Mouse (Mus musculus): ENCODE measurements around the gene Siglec1. TPM values are rescaled to one million over a fixed set of nuclear protein-coding genes. Genes with fewer than 3 reads are reported as not detected.
"Not testable (repeated sequence)": the region's sequence is repeated elsewhere in the genome, so short reads cannot be mapped to it uniquely, and the experiment has no call there.

Siglec1 gene
- polyA plus RNA-seq, 1 experiment from 2014 or later, result 0.49 TPM

GRCm38 (mm10) chr2:131038197-131038596, 48.4 kb downstream of the Siglec1 start:
- CTCF ChIA-PET, result interaction anchor here (1.7 kb wide), 1 partner anchor 9 kb away, joined by 6 read pairs; no protein-coding TSS in a partner anchor
- no peak for DNase-seq (ENCODE audit: low read depth, low spot score)
- in situ Hi-C loops (cut with MboI; ENCODE audit: low pct_unique_long_range_greater_than_20kb), result no loop called here

DNA sequence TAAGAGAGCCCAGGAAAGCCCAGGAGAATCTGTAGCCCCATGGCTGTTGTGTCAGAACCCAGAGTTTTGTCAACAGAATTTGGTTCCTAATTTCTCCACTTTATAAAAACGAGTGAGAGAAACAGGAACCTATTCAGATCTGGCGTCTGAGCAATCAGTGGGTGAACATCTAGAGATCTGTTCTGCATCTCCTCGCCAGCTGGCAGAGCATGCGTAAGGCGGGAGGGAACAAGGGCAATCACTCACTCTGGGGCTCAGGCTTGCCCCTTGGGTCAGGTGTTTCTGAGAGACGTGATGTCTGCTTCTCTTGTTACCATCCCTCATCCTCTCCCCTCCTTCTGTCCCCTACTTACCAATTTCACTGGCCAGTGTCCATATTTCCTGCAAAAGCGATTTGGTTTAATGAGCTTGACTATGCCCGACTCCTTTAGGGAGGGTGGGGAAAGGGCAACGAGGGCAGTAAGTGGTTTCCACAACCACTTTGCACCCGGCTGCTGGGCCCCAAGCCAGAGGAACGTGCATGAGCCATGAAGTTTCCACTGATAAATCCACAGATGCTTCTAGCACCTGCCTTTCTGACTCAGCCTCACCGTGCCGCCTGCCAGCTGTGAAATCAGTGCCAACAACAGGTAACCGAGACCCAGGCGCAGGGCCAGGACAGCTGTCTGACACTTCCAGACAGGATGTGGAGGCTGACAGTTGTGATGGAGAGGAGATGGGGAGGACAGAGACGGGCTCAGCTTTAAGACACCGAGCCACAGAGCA, 49.2 kb downstream of the Siglec1 start:
- no peaks in the 10 kb centered on the region for H3K27me3 ChIP-seq
- POLR2A ChIA-PET, result interaction anchor here (1.5 to 2.5 kb wide), 2 partner anchors 8 to 12 kb away, joined by 4 to 8 read pairs; no protein-coding TSS in a partner anchor
- no peak for TF ChIP-seq CTCF (IDR thresholded peaks at IDR 0.05)
- CTCF ChIA-PET, result interaction anchor here (1.4 to 1.8 kb wide), 3 partner anchors 10 to 100 kb away, joined by 3 to 7 read pairs (median 6); no protein-coding TSS in a partner anchor
- DNase-seq (ENCODE audit: low read depth, low spot score) (peak; percentile 86), ATAC-seq (peak; percentile 66)
- in situ Hi-C loops (cut with MboI; ENCODE audit: low pct_unique_long_range_greater_than_20kb), result no loop called here

More at GRCm38 (mm10) chr2:131038197-131038596, 48.4 kb downstream of the Siglec1 start:
- TF ChIP-seq CTCF (IDR thresholded peaks at IDR 0.05), result no peak
- ATAC-seq, result no peak
- no peaks in the 10 kb centered on the region for H3K27me3 ChIP-seq
- POLR2A ChIA-PET, result interaction anchor here (1.5 to 2.5 kb wide), 2 partner anchors 9 to 13 kb away, joined by 4 to 8 read pairs; no protein-coding TSS in a partner anchor

DNA sequence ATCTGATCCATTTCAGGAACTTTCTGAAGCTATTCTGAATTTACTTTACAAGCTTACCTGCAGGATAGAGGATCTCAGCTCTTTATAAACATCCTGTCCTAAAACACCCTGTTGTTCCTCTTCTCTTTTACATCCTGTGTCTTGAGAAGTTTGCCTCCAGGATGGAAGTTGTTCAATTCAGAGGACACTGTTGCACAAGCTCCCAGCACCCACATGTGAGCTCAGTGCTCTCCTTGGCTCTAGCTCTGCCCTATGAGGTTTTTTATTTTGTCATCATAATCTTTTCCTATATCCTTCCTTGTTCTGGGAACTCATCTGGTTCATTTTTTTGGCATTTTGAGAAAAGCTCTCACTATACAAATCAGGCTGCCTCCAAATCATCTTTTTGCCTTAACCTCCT, 49.8 kb downstream of the Siglec1 start:
- TF ChIP-seq CTCF (IDR thresholded peaks at IDR 0.05), result no peak
- in situ Hi-C loops (cut with MboI; ENCODE audit: low pct_unique_long_range_greater_than_20kb), result no loop called here
- H3K27me3 ChIP-seq, result no peaks in the 10 kb centered on the region
- DNase-seq (ENCODE audit: low read depth, low spot score) (no peak), ATAC-seq (no peak)
- POLR2A ChIA-PET, result interaction anchor here (2.5 kb wide), 1 partner anchor 11 kb away, joined by 8 read pairs; no protein-coding TSS in a partner anchor
- CTCF ChIA-PET, result interaction anchor here (1.3 to 1.8 kb wide), 4 partner anchors 11 to 150 kb away, joined by 3 to 7 read pairs (median 4); partner anchors contain the start of genes Cdc25b and Spef1

- no peaks in the 10 kb centered on the region for H3K27me3 ChIP-seq
- no peak for TF ChIP-seq CTCF (IDR thresholded peaks at IDR 0.05)
- no peak for DNase-seq (ENCODE audit: low read depth, low spot score)
- in situ Hi-C loops (cut with MboI; ENCODE audit: low pct_unique_long_range_greater_than_20kb), result no loop called here
- ATAC-seq, result peak; percentile 28
- ChIA-PET CTCF (interaction anchor here (1.3 to 1.8 kb wide), 3 partner anchors 20 to 151 kb away, joined by 3 to 7 read pairs (median 3); partner anchors contain the start of genes Cdc25b and Spef1), POLR2A (interaction anchor here (2.5 kb wide), 1 partner anchor 11 kb away, joined by 8 read pairs; no protein-coding TSS in a partner anchor)
These were observed 50.2 kb downstream of the Siglec1 start for GRCm38 (mm10) chr2:131036343-131036742.

DNA sequence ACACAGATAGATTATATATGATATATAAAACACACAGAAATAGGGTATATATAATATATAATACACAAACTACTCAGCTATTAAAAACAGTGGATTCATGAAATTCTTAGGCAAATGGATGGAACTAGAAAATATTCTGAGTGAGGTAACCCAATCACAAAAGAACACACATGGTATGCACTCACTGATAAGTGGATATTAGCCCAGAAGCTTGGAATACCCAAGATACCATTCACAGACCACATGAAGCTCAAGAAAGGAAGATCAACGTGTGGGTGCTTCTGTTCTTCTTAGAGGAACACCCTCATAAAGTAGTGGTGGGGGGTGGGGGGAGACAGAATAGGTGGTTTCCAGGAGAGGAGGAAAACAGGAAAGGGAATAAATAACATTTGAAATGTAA, 55.2 kb downstream of the Siglec1 start:
- H3K27me3 ChIP-seq; in situ Hi-C loops (cut with MboI; ENCODE audit: low pct_unique_long_range_greater_than_20kb); DNase-seq (ENCODE audit: low read depth, low spot score); ATAC-seq; POLR2A ChIA-PET; CTCF ChIA-PET: not testable (repeated sequence)

GRCm38 (mm10) chr2:131030998-131031397, 55.6 kb downstream of the Siglec1 start:
- in situ Hi-C loops (cut with MboI; ENCODE audit: low pct_unique_long_range_greater_than_20kb), result no loop called here
- ATAC-seq (no peak), DNase-seq (ENCODE audit: low read depth, low spot score) (no peak)
- ChIA-PET POLR2A (no interaction called here), CTCF (no interaction called here)
- no peaks in the 10 kb centered on the region for H3K27me3 ChIP-seq
- no peak for TF ChIP-seq CTCF (IDR thresholded peaks at IDR 0.05)

GRCm38 (mm10) chr2:131030561-131030960, 56.0 kb downstream of the Siglec1 start:
- ChIA-PET POLR2A (no interaction called here), CTCF (interaction anchor here (1.5 kb wide), 1 partner anchor 27 kb away, joined by 3 read pairs; no protein-coding TSS in a partner anchor)
- TF ChIP-seq CTCF (IDR thresholded peaks at IDR 0.05), result no peak
- in situ Hi-C loops (cut with MboI; ENCODE audit: low pct_unique_long_range_greater_than_20kb), result no loop called here
- ATAC-seq, result no peak
- DNase-seq (ENCODE audit: low read depth, low spot score), result no peak
- H3K27me3 ChIP-seq, result no peaks in the 10 kb centered on the region

- peak; percentile 92 for ATAC-seq
- ChIA-PET POLR2A (interaction anchor here (1.0 to 1.2 kb wide), 3 partner anchors 9 to 26 kb away, joined by 3 to 4 read pairs (median 4); no protein-coding TSS in a partner anchor), CTCF (interaction anchor here (0.7 to 1.5 kb wide), 2 partner anchors 25 to 40 kb away, joined by 3 read pairs; no protein-coding TSS in a partner anchor)
- TF ChIP-seq CTCF (IDR thresholded peaks at IDR 0.05), result peak; percentile 22
- in situ Hi-C loops (cut with MboI; ENCODE audit: low pct_unique_long_range_greater_than_20kb), result no loop called here
- DNase-seq (ENCODE audit: low read depth, low spot score), result peak; percentile 73
- H3K27me3 ChIP-seq, result no peaks in the 10 kb centered on the region
These were observed 57.3 kb downstream of the Siglec1 start for GRCm38 (mm10) chr2:131029065-131029935.

GRCm38 (mm10) chr2:131026941-131027340, 59.6 kb downstream of the Siglec1 start:
- POLR2A ChIA-PET, result no interaction called here

DNA sequence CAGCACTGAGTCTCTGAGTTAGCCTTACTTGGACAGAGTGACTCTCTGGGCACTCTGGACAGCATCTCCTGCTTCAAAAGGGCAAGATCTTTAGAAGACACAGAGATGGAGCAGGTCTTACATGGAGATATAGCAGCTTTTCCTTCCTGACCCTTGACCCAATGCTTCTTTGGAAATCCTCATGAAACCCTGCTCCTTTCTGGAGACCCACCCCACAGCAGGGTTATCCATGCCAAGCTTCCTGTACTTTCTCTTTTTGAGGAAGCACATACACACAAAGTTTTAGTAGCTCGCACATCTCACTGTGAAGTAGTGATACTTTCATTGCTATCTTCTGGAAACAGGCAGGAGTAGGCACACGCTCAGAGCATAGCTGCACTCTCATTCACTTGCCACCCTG, 61.3 kb downstream of the Siglec1 start:
- no peaks in the 10 kb centered on the region for H3K27me3 ChIP-seq
- ATAC-seq (no peak), DNase-seq (ENCODE audit: low read depth, low spot score) (no peak)
- ChIA-PET POLR2A (interaction anchor here (1.5 kb wide), 1 partner anchor 12 kb away, joined by 8 read pairs; no protein-coding TSS in a partner anchor), CTCF (interaction anchor here (1.3 to 1.6 kb wide), 2 partner anchors 22 to 69 kb away, joined by 3 to 4 read pairs; no protein-coding TSS in a partner anchor)
- in situ Hi-C loops (cut with MboI; ENCODE audit: low pct_unique_long_range_greater_than_20kb), result no loop called here
- TF ChIP-seq CTCF (IDR thresholded peaks at IDR 0.05), result no peak

More at GRCm38 (mm10) chr2:131026941-131027340, 59.6 kb downstream of the Siglec1 start:
- CTCF ChIA-PET, result no interaction called here
- H3K27me3 ChIP-seq, result no peaks in the 10 kb centered on the region
- ATAC-seq (no peak), DNase-seq (ENCODE audit: low read depth, low spot score) (no peak)
- in situ Hi-C loops (cut with MboI; ENCODE audit: low pct_unique_long_range_greater_than_20kb), result no loop called here
- TF ChIP-seq CTCF (IDR thresholded peaks at IDR 0.05), result no peak

Other genes starting within 250 kb of the Siglec1 start
- gene 4930402H24Rik, start 180.4 kb downstream of the Siglec1 start, polyA plus RNA-seq (2021), result 50.9 TPM
- gene Atrn, start 180.3 kb downstream of the Siglec1 start, polyA plus RNA-seq (2021), result 32.9 TPM
- 4.6 TPM for gene Gfra4, start 43.7 kb downstream of the Siglec1 start, polyA plus RNA-seq (2021)
- 0.63 TPM for gene Adam33, start 23.0 kb downstream of the Siglec1 start, polyA plus RNA-seq (2021)
- gene Hspa12b, start 40.5 kb upstream of the Siglec1 start, polyA plus RNA-seq (2021), result 1.4 TPM
- not detected for gene Gm11037, start 46.7 kb upstream of the Siglec1 start, polyA plus RNA-seq (2021)
- 86.3 TPM for gene 1700037H04Rik, start 73.3 kb upstream of the Siglec1 start, polyA plus RNA-seq (2021)
- 84.4 TPM for gene Cenpb, start 93.3 kb upstream of the Siglec1 start, polyA plus RNA-seq (2021)
- gene Cdc25b, start 100.2 kb upstream of the Siglec1 start, polyA plus RNA-seq (2021), result 23.5 TPM
- gene Spef1, start 100.5 kb upstream of the Siglec1 start, polyA plus RNA-seq (2021), result 9.4 TPM
- gene Ap5s1, start 120.3 kb upstream of the Siglec1 start, polyA plus RNA-seq (2021), result 24.7 TPM
- 54.5 TPM for gene Mavs, start 147.3 kb upstream of the Siglec1 start, polyA plus RNA-seq (2021)
- 42.8 TPM for gene Pank2, start 175.7 kb upstream of the Siglec1 start, polyA plus RNA-seq (2021)

Measured in Patski (cell line).